Mouse (Mus musculus) hindbrain, embryonic 10.5 days (tissue): Measurements from ENCODE around the gene Nod2. TPM values are rescaled to one million over a fixed set of nuclear protein-coding genes. Genes with fewer than 3 reads are reported as not detected.

Source experiments
- DNase-seq: peaks from one replicate; pipeline ENCODE4 v3.0.0-alpha.2; 2017; ENCODE audit warnings: low spot score
- H3K27ac ChIP-seq: fragments of 300-500 bp; sonication (generic); 2 replicates; pipeline ENCODE4 v1.5.1; 2016; ENCODE audit warnings: mild to moderate bottlenecking, moderate library complexity
- H3K27me3 ChIP-seq: fragments of 300-500 bp; sonication (generic); 2 replicates; pipeline ENCODE4 v1.6.1; 2016; ENCODE audit warnings: mild to moderate bottlenecking; ENCODE audit not compliant: poor library complexity, insufficient read depth, severe bottlenecking
- H3K36me3 ChIP-seq: fragments of 300-500 bp; sonication (generic); 2 replicates; pipeline ENCODE4 v1.6.1; 2016; ENCODE audit warnings: mild to moderate bottlenecking, moderate library complexity
- H3K4me1 ChIP-seq: fragments of 300-500 bp; sonication (generic); replicated peaks from 2 replicates; pipeline ENCODE4 v1.6.1; 2016; ENCODE audit warnings: mild to moderate bottlenecking
- H3K4me3 ChIP-seq: fragments of 300-500 bp; sonication (generic); 2 replicates; pipeline ENCODE4 v1.5.1; 2016; ENCODE audit warnings: mild to moderate bottlenecking, moderate library complexity
- H3K9me3 ChIP-seq: fragments of 300-500 bp; sonication (generic); 2 replicates; pipeline ENCODE4 v1.6.1; 2016; ENCODE audit warnings: mild to moderate bottlenecking, moderate library complexity
- WGBS: fragments of 180-500 bp; shearing (Covaris S2); methylation state at CpG from one replicate; pipeline ENCODE4 v1.1.7; 2016; 5-methylcytosine and 5-hydroxymethylcytosine counted together
- polyA plus RNA-seq: library from polyadenylated mRNA; unstranded; fragments of >200 nt; fragmentation: Nextera tagmentation; extraction: Ambion mirVana; gene quantifications from 2 replicates; pipeline ENCODE4 v1.2.1, GENCODE M21; 2016

The Nod2 gene
- polyA plus RNA-seq, 1 experiment from 2014 or later: 0.17 TPM

DNA sequence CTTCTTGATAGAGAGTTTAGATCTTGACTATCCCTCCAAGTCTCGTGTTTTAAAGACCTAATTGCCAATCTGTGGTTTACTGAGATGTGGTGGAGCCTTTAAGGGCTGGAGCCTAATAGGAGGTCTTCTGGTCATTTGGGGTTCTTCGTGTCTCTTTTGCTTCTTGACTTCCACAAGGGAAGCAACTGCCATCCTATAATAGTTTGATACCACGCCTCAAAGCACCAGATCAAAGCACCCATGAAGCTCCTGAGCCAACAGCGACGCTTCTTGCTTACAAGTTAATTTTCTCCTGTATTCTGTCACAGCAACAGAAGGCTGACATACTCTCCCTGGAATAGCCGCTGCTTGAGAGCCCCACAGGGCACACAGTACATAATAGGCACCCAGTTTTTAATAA lies 45.8 kb downstream of the Nod2 start:
- Histone ChIP-seq H3K4me1 (peaks cover 20% of the 10 kb centered on the region), H3K27ac (no peak overlapping the region), H3K9me3 (no peaks in the 10 kb centered on the region), H3K4me3 (no peak overlapping the region), H3K27me3 (peaks cover 16% of the 10 kb centered on the region), H3K36me3 (no peaks in the 10 kb centered on the region)
- DNase-seq: no peak
- WGBS: 82% methylated on average over 6 of the region's 6 CpGs

DNA sequence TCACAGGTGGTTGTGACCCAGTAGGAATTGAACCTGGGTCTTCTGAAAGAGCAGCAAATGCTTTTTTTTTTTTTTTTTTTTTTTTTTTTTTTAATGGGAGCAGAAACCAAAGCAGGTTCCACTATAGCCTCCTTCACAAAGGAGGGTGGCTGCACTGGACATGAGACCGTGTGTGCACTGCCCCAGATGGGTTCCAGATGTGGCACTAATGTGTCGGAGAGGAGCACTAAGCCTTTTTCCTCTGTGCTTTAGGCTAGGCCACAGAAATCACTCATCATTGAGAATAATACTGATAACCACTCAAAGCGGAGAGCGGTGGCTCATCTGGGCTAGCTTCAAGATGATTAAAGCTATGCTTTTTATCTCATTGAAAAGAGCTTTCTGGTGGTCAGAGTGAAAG lies 46.3 kb downstream of the Nod2 start:
- Histone ChIP-seq H3K9me3 (no peaks in the 10 kb centered on the region), H3K27me3 (peaks cover 16% of the 10 kb centered on the region), H3K27ac (no peak overlapping the region), H3K4me3 (no peak overlapping the region), H3K36me3 (no peaks in the 10 kb centered on the region), H3K4me1 (peaks cover 23% of the 10 kb centered on the region)
- no peak for DNase-seq
- WGBS: 82% methylated on average over 4 of the region's 4 CpGs

DNA sequence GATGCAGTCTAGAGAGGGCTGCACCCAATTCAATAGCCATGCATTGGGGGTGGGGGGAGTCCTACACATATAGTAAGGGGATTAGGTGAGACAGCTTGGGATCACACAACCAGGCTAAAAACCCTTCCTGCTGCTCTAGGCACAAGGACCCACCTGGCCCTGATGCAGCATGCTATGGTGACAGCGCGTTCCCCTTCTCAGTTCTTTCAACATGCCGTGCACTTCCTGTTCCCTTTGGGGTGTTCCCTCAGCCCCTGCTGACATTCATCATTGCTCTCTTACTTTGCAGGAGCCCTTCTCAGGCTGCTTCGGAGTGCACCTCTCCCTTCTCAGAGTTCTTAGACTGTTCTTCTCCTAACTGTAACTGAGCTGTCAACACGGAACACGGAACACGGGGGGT lies 47.2 kb downstream of the Nod2 start:
- H3K36me3 ChIP-seq: no peaks in the 10 kb centered on the region
- no peak overlapping the region for H3K4me3 ChIP-seq
- no peak overlapping the region for H3K27ac ChIP-seq
- WGBS: 78% methylated on average over 7 of the region's 7 CpGs
- peaks cover 16% of the 10 kb centered on the region for H3K27me3 ChIP-seq
- peaks cover 23% of the 10 kb centered on the region for H3K4me1 ChIP-seq
- DNase-seq: no peak
- no peaks in the 10 kb centered on the region for H3K9me3 ChIP-seq

DNA sequence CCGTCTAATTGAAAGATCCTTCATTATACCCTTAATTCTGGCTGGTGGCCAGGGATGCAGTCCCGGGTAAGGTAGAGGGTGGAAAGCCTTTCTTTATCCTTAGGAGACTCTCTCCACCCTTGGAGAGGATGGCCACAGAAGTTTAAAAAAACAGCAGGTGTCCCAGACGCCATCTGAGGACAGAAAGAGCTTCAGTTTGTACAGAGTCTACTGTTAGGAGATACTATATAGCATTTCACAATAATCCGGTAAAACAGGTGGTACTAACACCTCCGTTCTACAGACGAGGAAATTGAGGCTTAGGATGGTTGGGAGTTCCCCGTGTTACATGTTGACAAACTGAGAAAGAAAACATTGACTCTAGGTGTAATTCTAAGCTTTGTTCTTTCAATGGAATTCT lies 49.1 kb downstream of the Nod2 start:
- H3K4me3 ChIP-seq: peak overlapping the region; percentile 79
- 28% methylated on average over 7 of the region's 7 CpGs for WGBS
- no peak for DNase-seq
- H3K27me3 ChIP-seq: peaks cover 16% of the 10 kb centered on the region
- H3K36me3 ChIP-seq: no peaks in the 10 kb centered on the region
- H3K27ac ChIP-seq: 0 out of 2 replicates have a peak overlapping the region, but pooled peaks have one; percentile 91
- H3K9me3 ChIP-seq: no peaks in the 10 kb centered on the region
- H3K4me1 ChIP-seq: peaks cover 23% of the 10 kb centered on the region

DNA sequence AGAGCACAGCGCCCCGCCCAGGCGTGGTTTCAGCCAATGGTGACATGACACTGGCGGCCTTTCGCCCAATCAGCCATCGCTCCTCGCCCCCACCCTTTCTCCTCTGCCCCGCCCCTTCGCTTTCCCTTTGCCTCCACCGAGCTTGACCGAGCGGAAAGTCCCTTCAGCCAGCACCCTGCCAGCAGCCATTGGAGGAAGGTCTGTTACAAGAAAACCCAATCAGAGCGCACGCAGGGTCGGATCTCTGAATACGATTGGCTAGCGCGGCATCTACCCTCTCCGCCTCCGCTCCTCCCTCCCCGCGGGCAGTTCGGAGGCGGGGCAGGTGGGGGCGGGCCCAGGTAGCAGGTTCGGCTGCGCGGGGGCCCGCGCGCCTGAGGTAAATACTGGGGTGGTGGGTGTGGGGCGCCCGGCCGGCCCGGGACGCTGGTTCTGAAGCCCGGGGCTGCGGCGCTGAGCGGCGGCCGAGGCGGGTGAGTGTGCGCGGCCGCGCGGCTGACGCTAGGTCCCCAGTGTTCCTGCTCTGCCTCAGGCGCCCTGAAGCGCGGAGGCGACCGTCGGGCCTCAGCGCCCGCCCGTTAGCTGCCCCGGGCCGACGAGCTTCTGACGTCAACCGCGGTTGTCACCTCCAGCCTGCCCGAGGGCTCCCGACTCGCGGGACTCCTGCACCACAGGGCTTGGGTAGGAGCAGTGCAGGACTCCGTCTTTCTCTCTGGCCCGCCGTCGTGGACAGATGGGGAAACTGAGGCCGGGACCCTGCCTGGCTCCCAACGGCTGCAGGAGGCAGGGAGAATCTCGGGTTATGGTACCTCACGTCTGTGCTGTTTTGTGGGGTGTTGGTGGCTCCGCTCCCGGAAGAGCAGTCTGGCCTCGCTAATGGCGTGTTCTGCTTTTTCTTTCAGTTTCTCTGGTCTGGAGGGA lies 49.9 kb downstream of the Nod2 start, which contains the start of gene Cyld:
Cyld (plus strand) TSS at position 308 of the 921 bp plus-strand sequence.
- DNase-seq: peak; percentile 99
- peak within 1 kb of the TSS; percentile 79 for H3K4me3 ChIP-seq
- peaks cover 21% of the 10 kb centered on the region for H3K4me1 ChIP-seq
- under 1% methylated on average over 80 of the region's 80 CpGs for WGBS
- no peaks in the 10 kb centered on the region for H3K9me3 ChIP-seq
- peak within 1 kb of the TSS; percentile 91 for H3K27ac ChIP-seq
- H3K27me3 ChIP-seq: peaks cover 16% of the 10 kb centered on the region
- H3K36me3 ChIP-seq: no peaks in the 10 kb centered on the region

DNA sequence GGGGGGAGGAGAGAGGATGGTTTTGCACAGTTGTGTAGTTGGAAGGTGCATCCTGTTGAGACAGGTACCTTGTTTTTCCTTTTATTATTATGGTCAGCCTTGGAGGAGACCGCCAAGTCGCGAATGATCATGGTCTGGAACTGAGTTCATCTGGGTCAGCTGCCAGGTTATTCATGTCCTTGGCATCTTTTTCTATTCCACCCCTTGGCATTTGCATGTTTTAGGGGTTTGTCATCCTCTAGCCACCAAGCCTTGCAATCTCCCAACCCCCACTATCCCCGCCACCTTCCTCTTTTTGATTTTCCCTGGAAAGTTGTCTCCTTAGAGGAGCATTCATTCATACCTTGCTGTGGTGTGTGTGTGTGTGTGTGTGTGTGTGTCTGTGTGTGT lies 50.5 kb downstream of the Nod2 start:
- H3K27ac ChIP-seq: peak overlapping the region; percentile 91
- no peaks in the 10 kb centered on the region for H3K9me3 ChIP-seq
- H3K4me1 ChIP-seq: peaks cover 19% of the 10 kb centered on the region
- WGBS: 15% methylated on average over 4 of the region's 4 CpGs
- H3K4me3 ChIP-seq: peak overlapping the region; percentile 79
- H3K36me3 ChIP-seq: no peaks in the 10 kb centered on the region
- H3K27me3 ChIP-seq: peaks cover 16% of the 10 kb centered on the region
- no peak for DNase-seq

DNA sequence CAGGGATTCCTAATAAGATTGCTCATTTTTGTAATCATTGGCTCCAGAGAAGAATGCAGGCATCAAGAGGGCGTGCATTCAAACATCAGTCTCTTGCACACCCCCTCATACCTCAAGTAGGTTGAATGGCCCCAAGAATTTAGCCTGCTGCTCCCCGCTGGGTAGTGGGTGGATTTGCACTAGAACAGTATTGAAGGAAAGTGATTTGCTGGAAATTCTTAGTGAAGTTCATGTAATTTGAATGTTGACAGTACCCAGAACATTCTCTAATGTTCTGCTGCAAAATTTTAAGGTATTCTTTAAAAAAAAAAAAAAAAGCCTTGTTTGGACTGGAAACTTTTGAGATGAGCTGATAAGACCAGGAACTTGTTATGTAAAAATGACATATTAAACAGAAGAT lies 50.9 kb downstream of the Nod2 start:
- Histone ChIP-seq H3K27ac (no peak overlapping the region), H3K4me1 (peaks cover 16% of the 10 kb centered on the region), H3K27me3 (peaks cover 16% of the 10 kb centered on the region), H3K4me3 (peak overlapping the region; percentile 79), H3K36me3 (no peaks in the 10 kb centered on the region), H3K9me3 (no peaks in the 10 kb centered on the region)
- WGBS: 42% methylated on average over 2 of the region's 2 CpGs
- DNase-seq: no peak

DNA sequence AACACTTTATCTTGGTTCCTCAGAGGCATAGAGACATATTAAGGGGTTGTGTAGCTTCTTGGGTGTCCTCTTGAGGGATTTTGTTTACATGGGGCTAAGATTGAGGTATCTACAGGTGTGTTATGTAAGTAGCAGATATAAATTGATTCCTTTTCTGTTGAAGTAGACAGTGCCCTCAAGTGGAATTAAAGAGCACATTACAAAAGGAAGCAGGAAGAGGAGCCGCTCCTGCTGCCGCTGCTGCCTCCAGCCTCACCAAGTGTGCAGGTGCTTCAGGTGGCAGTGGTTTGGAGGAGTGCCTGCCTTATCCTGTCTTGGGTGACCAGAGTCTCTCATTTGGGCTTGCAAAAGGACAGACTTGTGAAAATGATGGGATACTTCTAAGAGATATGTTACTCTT lies 54.5 kb downstream of the Nod2 start:
- Histone ChIP-seq H3K27me3 (no peaks in the 10 kb centered on the region), H3K4me1 (peaks cover 10% of the 10 kb centered on the region), H3K9me3 (no peaks in the 10 kb centered on the region), H3K4me3 (no peak overlapping the region), H3K27ac (no peak overlapping the region), H3K36me3 (no peaks in the 10 kb centered on the region)
- WGBS: 30% methylated on average over 2 of the region's 2 CpGs
- DNase-seq: no peak

DNA sequence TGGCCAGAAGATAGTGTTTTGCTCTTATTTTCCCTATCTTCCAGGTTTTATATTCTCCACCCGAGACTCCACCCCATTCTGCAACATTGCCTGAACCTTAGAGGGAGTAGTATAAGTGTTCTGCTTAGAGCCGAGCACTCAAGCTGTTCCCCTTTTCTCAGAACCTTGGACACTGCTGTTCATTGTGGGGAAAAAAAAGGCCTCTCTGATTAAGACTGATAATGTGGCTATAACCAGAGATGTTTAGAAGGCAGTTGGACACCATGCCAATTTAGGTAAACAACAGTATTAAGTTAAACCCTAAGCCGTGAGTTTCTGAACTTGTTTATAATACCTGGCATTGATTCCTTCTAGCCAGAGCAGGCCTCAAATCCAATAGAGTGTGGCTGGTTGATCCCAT lies 55.7 kb downstream of the Nod2 start:
- 91% methylated on average over 3 of the region's 3 CpGs for WGBS
- no peaks in the 10 kb centered on the region for H3K27me3 ChIP-seq

DNA sequence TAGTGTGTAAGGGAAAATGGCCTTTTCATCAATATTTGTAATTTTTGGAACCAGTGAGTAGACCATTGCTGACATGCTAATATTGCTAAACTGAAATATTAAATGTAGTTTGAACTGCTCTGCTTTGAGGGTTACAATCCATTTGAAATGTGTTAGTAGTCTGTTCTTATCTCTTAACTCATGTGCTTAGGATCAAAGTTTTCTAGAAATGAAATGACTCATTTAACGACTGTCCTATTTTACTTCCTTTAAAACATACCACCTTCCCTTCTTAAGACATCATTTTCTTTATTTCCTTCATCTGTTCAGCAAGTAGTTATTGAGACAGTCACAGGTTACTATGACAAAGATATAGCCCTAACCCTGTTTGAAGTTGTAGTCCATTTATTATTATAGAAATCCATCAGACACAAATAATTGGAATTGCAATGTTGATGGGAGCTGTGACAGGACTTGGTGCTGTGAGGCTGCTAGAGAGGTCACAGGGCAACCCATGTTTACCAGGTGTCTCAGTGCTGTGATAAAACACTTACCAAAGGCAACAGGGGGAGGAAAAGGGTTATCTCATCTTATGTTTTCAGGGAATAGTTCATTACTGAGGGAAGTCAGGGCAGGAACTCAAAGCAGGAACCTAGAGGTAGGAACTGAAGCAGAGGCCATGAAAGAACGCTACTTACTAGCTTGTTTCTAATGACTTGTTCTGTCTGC lies 76.3 kb downstream of the Nod2 start:
- H3K36me3 ChIP-seq: peaks cover 28% of the 10 kb centered on the region
- H3K9me3 ChIP-seq: no peaks in the 10 kb centered on the region
- 94% methylated on average over 2 of the region's 2 CpGs for WGBS
- no peak overlapping the region for H3K27ac ChIP-seq
- H3K4me3 ChIP-seq: no peak overlapping the region
- H3K27me3 ChIP-seq: no peaks in the 10 kb centered on the region
- H3K4me1 ChIP-seq: no peaks in the 10 kb centered on the region
- no peak for DNase-seq

More for the DNA sequence above, 55.7 kb downstream of the Nod2 start:
- Histone ChIP-seq H3K9me3 (no peaks in the 10 kb centered on the region), H3K36me3 (no peaks in the 10 kb centered on the region), H3K4me3 (no peak overlapping the region), H3K27ac (no peak overlapping the region), H3K4me1 (peaks cover 3% of the 10 kb centered on the region)
- DNase-seq: no peak

Other genes starting within 250 kb of the Nod2 start
- gene Nkd1, start 126.0 kb upstream of the Nod2 start, polyA plus RNA-seq: 124 and 125 TPM in 2 replicates
- gene Snx20, start 11.2 kb upstream of the Nod2 start, polyA plus RNA-seq: 1.1 and 1.3 TPM in 2 replicates
- gene Cyld, start 49.7 kb downstream of the Nod2 start, polyA plus RNA-seq: 9.8 and 10.8 TPM in 2 replicates